Mouse (Mus musculus) regulatory T cell (primary cell): ENCODE measurements around the gene Rnf5.

ENCODE experiments used
- in situ Hi-C: fragments of 300-600 bp; cut with MboI, MseI; formaldehyde crosslinking; loops from one replicate; pipeline ENCODE4 v1.15.1; 2025; ENCODE audit warnings: high pct_unique_total_duplicates

Rnf5 gene

GRCm38 (mm10) chr17:34603375-34604060 lies at the start of gene Rnf5:
Gene Rnf5 (minus strand): TSS chr17:34603690.
- in situ Hi-C loops, result loop anchor here (25.0 kb wide), 1 partner anchor 691 kb away; the partner anchor contains the start of genes Daxx, Platr17, Tapbp and Zbtb22

GRCm38 (mm10) chr17:34652985-34653384 lies 49.5 kb upstream of the Rnf5 start:
- in situ Hi-C loops, result no loop called here

- in situ Hi-C loops, result no loop called here
Measured at GRCm38 (mm10) chr17:34652546-34652945, 49.1 kb upstream of the Rnf5 start.

- in situ Hi-C loops, result no loop called here
Measured at GRCm38 (mm10) chr17:34651507-34652221, 48.2 kb upstream of the Rnf5 start.

GRCm38 (mm10) chr17:34650781-34651180 lies 47.3 kb upstream of the Rnf5 start:
- in situ Hi-C loops, result no loop called here

- in situ Hi-C loops, result loop anchor here (10.0 kb wide), 1 partner anchor 614 kb away; the partner anchor contains the start of genes Col11a2, Rxrb and Slc39a7
Measured at GRCm38 (mm10) chr17:34649106-34649864, 45.8 kb upstream of the Rnf5 start.

GRCm38 (mm10) chr17:34648141-34648890 lies 44.8 kb upstream of the Rnf5 start:
- in situ Hi-C loops, result loop anchor here (10.0 kb wide), 1 partner anchor 614 kb away; the partner anchor contains the start of genes Col11a2, Rxrb and Slc39a7

- in situ Hi-C loops, result loop anchor here (10.0 kb wide), 1 partner anchor 612 kb away; the partner anchor contains the start of genes Col11a2, Rxrb and Slc39a7
Measured at GRCm38 (mm10) chr17:34646906-34647787, 43.7 kb upstream of the Rnf5 start, which contains the start of gene Atf6b. Gene Atf6b (plus strand): TSS chr17:34647146.

GRCm38 (mm10) chr17:34645831-34646511 lies 42.5 kb upstream of the Rnf5 start:
- in situ Hi-C loops, result loop anchor here (10.0 kb wide), 1 partner anchor 611 kb away; the partner anchor contains the start of genes Col11a2, Rxrb and Slc39a7

GRCm38 (mm10) chr17:34645256-34645829 lies 41.9 kb upstream of the Rnf5 start:
- in situ Hi-C loops, result loop anchor here (10.0 kb wide), 1 partner anchor 611 kb away; the partner anchor contains the start of genes Col11a2, Rxrb and Slc39a7

GRCm38 (mm10) chr17:34644608-34645007 lies 41.1 kb upstream of the Rnf5 start, which contains the start of gene Fkbpl:
Gene Fkbpl (plus strand): TSS chr17:34644764.
- in situ Hi-C loops, result loop anchor here (10.0 kb wide), 1 partner anchor 610 kb away; the partner anchor contains the start of genes Col11a2, Rxrb and Slc39a7

- in situ Hi-C loops, result loop anchor here (10.0 kb wide), 1 partner anchor 609 kb away; the partner anchor contains the start of genes Col11a2, Rxrb and Slc39a7
Measured at GRCm38 (mm10) chr17:34643944-34644343, 40.5 kb upstream of the Rnf5 start.

- in situ Hi-C loops, result loop anchor here (10.0 kb wide), 1 partner anchor 609 kb away; the partner anchor contains the start of genes Col11a2, Rxrb and Slc39a7
Measured at GRCm38 (mm10) chr17:34643379-34643778, 39.9 kb upstream of the Rnf5 start.

- in situ Hi-C loops, result loop anchor here (10.0 kb wide), 1 partner anchor 607 kb away; the partner anchor contains the start of genes Col11a2, Rxrb and Slc39a7
Measured at GRCm38 (mm10) chr17:34641945-34642344, 38.5 kb upstream of the Rnf5 start.

GRCm38 (mm10) chr17:34640778-34641601 lies 37.5 kb upstream of the Rnf5 start:
- in situ Hi-C loops, result loop anchor here (10.0 kb wide), 1 partner anchor 606 kb away; the partner anchor contains the start of genes Col11a2, Rxrb and Slc39a7

GRCm38 (mm10) chr17:34639461-34640255 lies 36.2 kb upstream of the Rnf5 start:
- in situ Hi-C loops, result loop anchor here (10.0 kb wide), 1 partner anchor 605 kb away; the partner anchor contains the start of genes Col11a2, Rxrb and Slc39a7
